Mouse (Mus musculus): ENCODE measurements at regions not wholly inside any gene's neighbourhood (a gene's known extent, or its start where the extent isn't known, plus 50 kb on each side); places are given as distances from the start of the nearest gene placed in this dataset.
A peak's percentile ranks its signal among the peaks of the same experiment; 100 is the strongest.

- H3K27me3 ChIP-seq (ENCODE audit: control insufficient read depth, insufficient read depth, low read length, poor library complexity, severe bottlenecking): no peaks in the 10 kb centered on the region
- DNase-seq (ENCODE audit: low read depth, low spot score): no peak
- H3K36me3 ChIP-seq (ENCODE audit: control insufficient read depth, insufficient read depth, low read length, poor library complexity, severe bottlenecking): no peaks in the 10 kb centered on the region
Measured at GRCm38 (mm10) chr16:87249903-87250302, 104.1 kb upstream of the N6amt1 start.

GRCm38 (mm10) chr16:87248501-87249030 lies 105.4 kb upstream of the N6amt1 start:
- Histone ChIP-seq H3K27me3 (ENCODE audit: control insufficient read depth, insufficient read depth, low read length, poor library complexity, severe bottlenecking) (no peaks in the 10 kb centered on the region), H3K36me3 (ENCODE audit: control insufficient read depth, insufficient read depth, low read length, poor library complexity, severe bottlenecking) (no peaks in the 10 kb centered on the region)
- peak; percentile 2 for DNase-seq (ENCODE audit: low read depth, low spot score)

- no peaks in the 10 kb centered on the region for H3K36me3 ChIP-seq (ENCODE audit: control insufficient read depth, insufficient read depth, low read length, poor library complexity, severe bottlenecking)
- DNase-seq (ENCODE audit: low read depth, low spot score): no peak
Measured at GRCm38 (mm10) chr16:87245933-87246791, 107.8 kb upstream of the N6amt1 start.

GRCm38 (mm10) chr16:87245441-87245840 lies 108.5 kb upstream of the N6amt1 start:
- no peaks in the 10 kb centered on the region for H3K27me3 ChIP-seq (ENCODE audit: control insufficient read depth, insufficient read depth, low read length, poor library complexity, severe bottlenecking)
- no peak for DNase-seq (ENCODE audit: low read depth, low spot score)
- no peaks in the 10 kb centered on the region for H3K36me3 ChIP-seq (ENCODE audit: control insufficient read depth, insufficient read depth, low read length, poor library complexity, severe bottlenecking)

More at GRCm38 (mm10) chr16:87245933-87246791, 107.8 kb upstream of the N6amt1 start:
- no peaks in the 10 kb centered on the region for H3K27me3 ChIP-seq (ENCODE audit: control insufficient read depth, insufficient read depth, low read length, poor library complexity, severe bottlenecking)

GRCm38 (mm10) chr16:87242027-87242426 lies 112.0 kb upstream of the N6amt1 start:
- Histone ChIP-seq H3K36me3 (ENCODE audit: control insufficient read depth, insufficient read depth, low read length, poor library complexity, severe bottlenecking) (no peaks in the 10 kb centered on the region), H3K27me3 (ENCODE audit: control insufficient read depth, insufficient read depth, low read length, poor library complexity, severe bottlenecking) (no peaks in the 10 kb centered on the region)
- no peak for DNase-seq (ENCODE audit: low read depth, low spot score)

- no peak for DNase-seq (ENCODE audit: low read depth, low spot score)
- H3K27me3 ChIP-seq (ENCODE audit: control insufficient read depth, insufficient read depth, low read length, poor library complexity, severe bottlenecking): no peaks in the 10 kb centered on the region
Measured at GRCm38 (mm10) chr16:87239105-87239504, 114.9 kb upstream of the N6amt1 start.

GRCm38 (mm10) chr16:87234199-87234598 lies 119.8 kb upstream of the N6amt1 start:
- DNase-seq (ENCODE audit: low read depth, low spot score): no peak
- Histone ChIP-seq H3K27me3 (ENCODE audit: control insufficient read depth, insufficient read depth, low read length, poor library complexity, severe bottlenecking) (no peaks in the 10 kb centered on the region), H3K36me3 (ENCODE audit: control insufficient read depth, insufficient read depth, low read length, poor library complexity, severe bottlenecking) (no peaks in the 10 kb centered on the region)

More at GRCm38 (mm10) chr16:87239105-87239504, 114.9 kb upstream of the N6amt1 start:
- H3K36me3 ChIP-seq (ENCODE audit: control insufficient read depth, insufficient read depth, low read length, poor library complexity, severe bottlenecking): no peaks in the 10 kb centered on the region

- Histone ChIP-seq H3K27me3 (ENCODE audit: control insufficient read depth, insufficient read depth, low read length, poor library complexity, severe bottlenecking) (no peaks in the 10 kb centered on the region), H3K36me3 (ENCODE audit: control insufficient read depth, insufficient read depth, low read length, poor library complexity, severe bottlenecking) (no peaks in the 10 kb centered on the region)
- no peak for DNase-seq (ENCODE audit: low read depth, low spot score)
Measured at GRCm38 (mm10) chr16:87225595-87225994, 128.4 kb upstream of the N6amt1 start.

GRCm38 (mm10) chr16:87225085-87225484 lies 128.9 kb upstream of the N6amt1 start:
- DNase-seq (ENCODE audit: low read depth, low spot score): no peak
- Histone ChIP-seq H3K36me3 (ENCODE audit: control insufficient read depth, insufficient read depth, low read length, poor library complexity, severe bottlenecking) (no peaks in the 10 kb centered on the region), H3K27me3 (ENCODE audit: control insufficient read depth, insufficient read depth, low read length, poor library complexity, severe bottlenecking) (no peaks in the 10 kb centered on the region)

- Histone ChIP-seq H3K36me3 (ENCODE audit: control insufficient read depth, insufficient read depth, low read length, poor library complexity, severe bottlenecking) (no peaks in the 10 kb centered on the region), H3K27me3 (ENCODE audit: control insufficient read depth, insufficient read depth, low read length, poor library complexity, severe bottlenecking) (no peaks in the 10 kb centered on the region)
- no peak for DNase-seq (ENCODE audit: low read depth, low spot score)
Measured at GRCm38 (mm10) chr16:87224024-87224423, 130.0 kb upstream of the N6amt1 start.

GRCm38 (mm10) chr16:87220611-87221010 lies 133.4 kb upstream of the N6amt1 start:
- Histone ChIP-seq H3K27me3 (ENCODE audit: control insufficient read depth, insufficient read depth, low read length, poor library complexity, severe bottlenecking) (no peaks in the 10 kb centered on the region), H3K36me3 (ENCODE audit: control insufficient read depth, insufficient read depth, low read length, poor library complexity, severe bottlenecking) (no peaks in the 10 kb centered on the region)
- DNase-seq (ENCODE audit: low read depth, low spot score): no peak

GRCm38 (mm10) chr16:87220201-87220600 lies 133.8 kb upstream of the N6amt1 start:
- no peak for DNase-seq (ENCODE audit: low read depth, low spot score)
- no peaks in the 10 kb centered on the region for H3K27me3 ChIP-seq (ENCODE audit: control insufficient read depth, insufficient read depth, low read length, poor library complexity, severe bottlenecking)
- no peaks in the 10 kb centered on the region for H3K36me3 ChIP-seq (ENCODE audit: control insufficient read depth, insufficient read depth, low read length, poor library complexity, severe bottlenecking)

GRCm38 (mm10) chr16:87207875-87208274 lies 146.1 kb upstream of the N6amt1 start:
- no peaks in the 10 kb centered on the region for H3K36me3 ChIP-seq (ENCODE audit: control insufficient read depth, insufficient read depth, low read length, poor library complexity, severe bottlenecking)
- no peaks in the 10 kb centered on the region for H3K27me3 ChIP-seq (ENCODE audit: control insufficient read depth, insufficient read depth, low read length, poor library complexity, severe bottlenecking)
- DNase-seq (ENCODE audit: low read depth, low spot score): no peak

- DNase-seq (ENCODE audit: low read depth, low spot score): no peak
- Histone ChIP-seq H3K27me3 (ENCODE audit: control insufficient read depth, insufficient read depth, low read length, poor library complexity, severe bottlenecking) (no peaks in the 10 kb centered on the region), H3K36me3 (ENCODE audit: control insufficient read depth, insufficient read depth, low read length, poor library complexity, severe bottlenecking) (no peaks in the 10 kb centered on the region)
Measured at GRCm38 (mm10) chr16:87190471-87190870, 163.5 kb upstream of the N6amt1 start.

GRCm38 (mm10) chr16:87188737-87189136 lies 165.2 kb upstream of the N6amt1 start:
- no peaks in the 10 kb centered on the region for H3K27me3 ChIP-seq (ENCODE audit: control insufficient read depth, insufficient read depth, low read length, poor library complexity, severe bottlenecking)
- no peak for DNase-seq (ENCODE audit: low read depth, low spot score)
- no peaks in the 10 kb centered on the region for H3K36me3 ChIP-seq (ENCODE audit: control insufficient read depth, insufficient read depth, low read length, poor library complexity, severe bottlenecking)

Data from splenic B cell, adult 2 months (primary cell).